Comparison of ENCODE assay signal across 33 mouse cellular contexts in the genomic region with DNA sequence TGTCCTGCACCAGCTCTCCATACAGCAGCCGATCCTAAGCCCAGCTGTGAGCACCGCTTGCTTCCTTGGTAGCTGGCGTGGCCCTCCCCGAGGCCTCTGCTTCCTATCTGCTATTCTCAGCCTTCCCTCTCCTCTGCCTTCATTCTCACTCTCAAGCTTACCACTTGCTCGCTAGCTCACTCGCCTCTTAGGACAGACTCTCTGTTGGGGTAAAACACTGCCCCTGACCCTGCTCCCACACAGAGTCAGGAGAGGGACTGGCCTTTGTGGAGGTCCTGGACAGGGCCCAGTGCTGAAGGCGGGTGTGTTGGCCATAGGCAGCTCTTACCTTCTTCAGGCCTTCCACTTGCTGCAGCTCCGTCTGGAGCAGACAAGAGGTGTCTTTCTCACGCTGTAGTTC. TPM values are rescaled to one million over a fixed set of nuclear protein-coding genes. Genes with fewer than 3 reads are reported as not detected.
DNase-seq lines count a peak whose midpoint lies in the region; ATAC-seq lines count a peak whose summit lies in the region.
"Had no signal": no experiment of that assay in that cellular context is flagged by ENCODE, and none has a peak within 500 bp of the region (broad histone marks: within the 10 kb centered on the region; RNA-seq: fewer than 3 reads in every experiment).

No protein-coding gene starts in this region.

- H3K9ac ChIP-seq in hindbrain, embryonic 11.5 days (ENCODE audit: low read depth, low read length), result no peak overlapping the region
- H3K9ac ChIP-seq: embryonic facial prominence, embryonic 15.5 days; forebrain, postnatal 0 days; heart, embryonic 12.5 days; heart, embryonic 15.5 days; hindbrain, embryonic 14.5 days had no signal

- H3K4me2 ChIP-seq in hindbrain, embryonic 11.5 days (replicated peaks; ENCODE audit: low read depth, low read length), result no peak overlapping the region
- H3K4me2 ChIP-seq: embryonic facial prominence, embryonic 15.5 days; heart, embryonic 12.5 days; heart, embryonic 15.5 days; hindbrain, embryonic 14.5 days had no signal

- no peak for ATAC-seq in hindbrain, embryonic 11.5 days (ENCODE audit: low FRiP score)
- 0 out of 2 replicates have a peak, but pooled peaks have one; percentile 40 for ATAC-seq in erythroid progenitor cell, adult 5-6 weeks (replicated peaks; ENCODE audit: low FRiP score, poor library complexity, severe bottlenecking)
- ATAC-seq: CD4-positive, CD25-positive, alpha-beta regulatory T cell, adult 4 months; forebrain, embryonic 14.5 days; forebrain, postnatal 0 days; inflammation-experienced regulatory T-cells, adult 6 months; intestine, embryonic 16.5 days had no signal

- H3K27me3 ChIP-seq in hindbrain, embryonic 10.5 days (ENCODE audit: insufficient read depth, poor library complexity, severe bottlenecking), result no peaks in the 10 kb centered on the region
- H3K27me3 ChIP-seq in hindbrain, embryonic 11.5 days (ENCODE audit: control insufficient read depth, insufficient read depth, low read length), result no peaks in the 10 kb centered on the region
- H3K27me3 ChIP-seq: embryonic facial prominence, embryonic 15.5 days; heart, embryonic 15.5 days had no signal

- no peak overlapping the region for H3K4me3 ChIP-seq in hindbrain, embryonic 10.5 days
- H3K4me3 ChIP-seq in hindbrain, embryonic 11.5 days (ENCODE audit: low read depth, low read length), result no peak overlapping the region
- H3K4me3 ChIP-seq: embryonic facial prominence, embryonic 15.5 days; gastrocnemius, adult 2 months; heart, adult 2 months; heart, embryonic 12.5 days; heart, embryonic 15.5 days had no signal

- no peaks in the 10 kb centered on the region for H3K9me3 ChIP-seq in hindbrain, embryonic 10.5 days
- H3K9me3 ChIP-seq in hindbrain, embryonic 11.5 days (ENCODE audit: control insufficient read depth, low read length), result no peaks in the 10 kb centered on the region
- H3K9me3 ChIP-seq: embryonic facial prominence, embryonic 15.5 days; heart, embryonic 12.5 days; heart, embryonic 15.5 days had no signal

- H3K36me3 ChIP-seq in hindbrain, embryonic 10.5 days, result peaks cover 92% of the 10 kb centered on the region
- peaks cover 2% of the 10 kb centered on the region; the same call in 1 of the 2 replicates for H3K36me3 ChIP-seq in hindbrain, embryonic 11.5 days (ENCODE audit: control insufficient read depth, insufficient read depth, low read length)

- peak; percentile 77 for DNase-seq in heart, adult 11 months
- no peak for DNase-seq in heart, adult 9 months (ENCODE audit: low spot score in 2 of 2)
- DNase-seq in hindbrain, embryonic 10.5 days (ENCODE audit: low spot score), result no peak
- DNase-seq in hindbrain, embryonic 11.5 days (ENCODE audit: low spot score), result no peak
- DNase-seq in testis, postnatal 10 days (ENCODE audit: low spot score), result peak; percentile 36
- no peak for DNase-seq in testis, postnatal 14 days (ENCODE audit: low spot score)
- no peak for DNase-seq in left cerebral cortex, adult 8-10 months (ENCODE audit: low spot score in 2 of 2)
- DNase-seq: adrenal gland, adult 2 months; adrenal gland, postnatal 14 days; cerebellum, adult 11 months; cerebellum, adult 2 months; cerebellum, adult 9-11 months; cerebellum, postnatal 25 days; forebrain, postnatal 0 days; gastrocnemius, adult 2 months; gastrocnemius, postnatal 14 days; heart, adult 2 months; heart, postnatal 14 days had no signal

- peak overlapping the region; percentile 63; the same call in 1 of the 2 replicates for H3K27ac ChIP-seq in hindbrain, embryonic 10.5 days
- H3K27ac ChIP-seq in hindbrain, embryonic 11.5 days (ENCODE audit: low read depth, low read length), result no peak overlapping the region
- H3K27ac ChIP-seq: embryonic facial prominence, embryonic 15.5 days; gastrocnemius, adult 2 months; heart, adult 2 months; heart, embryonic 15.5 days; hindbrain, embryonic 14.5 days; hindbrain, postnatal 0 days had no signal

- peaks cover 18% of the 10 kb centered on the region; the same call in 1 of the 2 replicates for H3K4me1 ChIP-seq in hindbrain, embryonic 10.5 days (replicated peaks)
- no peaks in the 10 kb centered on the region for H3K4me1 ChIP-seq in hindbrain, embryonic 11.5 days (replicated peaks; ENCODE audit: control insufficient read depth, insufficient read depth, low read length)
- H3K4me1 ChIP-seq: embryonic facial prominence, embryonic 15.5 days; heart, embryonic 12.5 days had no signal

- WGBS in hindbrain, embryonic 10.5 days, result 84% methylated on average over 9 of the region's 9 CpGs
- 87% methylated on average over 9 of the region's 9 CpGs for WGBS in hindbrain, embryonic 11.5 days

RNA-seq across cellular contexts. Expression of gene Hnrnph1, which starts 20.5 kb away (rescaled TPM):
- 502 and 622 TPM in 2 replicates for polyA plus RNA-seq in hindbrain, embryonic 10.5 days (2016; fragmentation: Nextera tagmentation; extraction: Ambion mirVana)
- polyA plus RNA-seq in hindbrain, embryonic 11.5 days (2014; fragmentation: Nextera tagmentation; extraction: Ambion mirVana), result 854 and 865 TPM in 2 replicates
- 456 and 552 TPM in 2 replicates for total RNA-seq in erythroid progenitor cell, adult 5-6 weeks (2015; ENCODE audit: low replicate concordance)
- 368 and 428 TPM in 2 replicates for total RNA-seq in erythroid progenitor cell, adult 5-6 weeks (2017; ENCODE audit: low replicate concordance)
- total RNA-seq in left cerebral cortex, adult 8-10 months (2022), result 100 to 1,000 TPM; 180 to 274 (median 221) TPM

RNA-seq across cellular contexts. Expression of gene Rufy1, which starts 33.6 kb away (rescaled TPM):
- polyA plus RNA-seq in hindbrain, embryonic 10.5 days (2016; fragmentation: Nextera tagmentation; extraction: Ambion mirVana), result 20.9 and 22.5 TPM in 2 replicates
- polyA plus RNA-seq in hindbrain, embryonic 11.5 days (2014; fragmentation: Nextera tagmentation; extraction: Ambion mirVana), result 25.9 and 29.9 TPM in 2 replicates
- 13.4 and 13.7 TPM in 2 replicates for total RNA-seq in erythroid progenitor cell, adult 5-6 weeks (2015; ENCODE audit: low replicate concordance)
- 8.6 and 10.3 TPM in 2 replicates for total RNA-seq in erythroid progenitor cell, adult 5-6 weeks (2017; ENCODE audit: low replicate concordance)
- 10 to 100 TPM; 28.2 to 31.5 (median 29.8) TPM for total RNA-seq in left cerebral cortex, adult 8-10 months (2022)

RNA-seq across cellular contexts. Expression of gene Cby3, which starts 43.1 kb away (rescaled TPM):
- 0.24 TPM in 1 of 2 replicates, not detected in the other for polyA plus RNA-seq in hindbrain, embryonic 10.5 days (2016; fragmentation: Nextera tagmentation; extraction: Ambion mirVana)
- 0.22 and 0.51 TPM in 2 replicates for polyA plus RNA-seq in hindbrain, embryonic 11.5 days (2014; fragmentation: Nextera tagmentation; extraction: Ambion mirVana)
- total RNA-seq in erythroid progenitor cell, adult 5-6 weeks (2015; ENCODE audit: low replicate concordance), result not detected in 2 replicates
- not detected in 2 replicates for total RNA-seq in erythroid progenitor cell, adult 5-6 weeks (2017; ENCODE audit: low replicate concordance)
- not detected for total RNA-seq in left cerebral cortex, adult 8-10 months (2022)
- total RNA-seq: adrenal gland, adult 2 months; adrenal gland, postnatal 14 days; adrenal gland, postnatal 4 days; common myeloid progenitor, adult 5-6 weeks; forebrain, postnatal 0 days; gastrocnemius, adult 2 months; gastrocnemius, postnatal 14 days; gastrocnemius, postnatal 4 days; heart, adult 2 months; heart, postnatal 14 days; hematopoietic stem cell, adult 5-6 weeks had no signal
- polyA plus RNA-seq: adrenal gland, adult 2 months; C2C12; CD4-positive, CD25-positive, alpha-beta regulatory T cell, adult 4 months; inflammation-experienced regulatory T-cells, adult 6 months had no signal

Comparison
In these comparisons a context has a peak if more than half of its experiments do, and no peak if none do; other contexts are left out.
1. DNase-seq: peak in heart, adult 11 months (single experiment) and testis, postnatal 10 days (single experiment); none in heart, adult 9 months (0 of 2), hindbrain, embryonic 10.5 days (single experiment), hindbrain, embryonic 11.5 days (single experiment), testis, postnatal 14 days (single experiment) and left cerebral cortex, adult 8-10 months (0 of 2).